Mouse (Mus musculus) E14TG2a.4 (cell line): Measurements from ENCODE around the gene BC067074.
A peak's percentile ranks its signal among the peaks of the same experiment; 100 is the strongest.

Experiments used
- H3K27me3 ChIP-seq: 2 replicates; pipeline ENCODE4 v1.6.1; 2014; ENCODE audit warnings: low read length, control low read depth; ENCODE audit not compliant: insufficient read depth
- H3K36me3 ChIP-seq: 2 replicates; pipeline ENCODE4 v1.6.1; 2014; ENCODE audit warnings: low read length, control low read depth; ENCODE audit not compliant: insufficient read depth
- H3K4me1 ChIP-seq: replicated peaks from 2 replicates; pipeline ENCODE4 v1.6.1; 2014; ENCODE audit warnings: low read depth, low read length, control low read depth
- H3K4me3 ChIP-seq: replicated peaks from 2 replicates; pipeline ENCODE4 v1.5.1; 2014; ENCODE audit warnings: mild to moderate bottlenecking, low read length
- H3K9me3 ChIP-seq: 2 replicates; pipeline ENCODE4 v1.6.1; 2014; ENCODE audit warnings: low read length, control low read depth
- CTCF ChIP-seq: conservative IDR thresholded peaks from 2 replicates; pipeline ENCODE4 v1.5.1; 2014; ENCODE audit warnings: low read length
- NANOG ChIP-seq: IDR thresholded peaks from 2 replicates; pipeline ENCODE4 v1.6.1; 2014; ENCODE audit warnings: borderline replicate concordance, low read length, mixed read lengths
- POU5F1 ChIP-seq: IDR thresholded peaks from 2 replicates; pipeline ENCODE4 v1.6.1; 2014; ENCODE audit warnings: low read length, borderline replicate concordance

The BC067074 gene

DNA sequence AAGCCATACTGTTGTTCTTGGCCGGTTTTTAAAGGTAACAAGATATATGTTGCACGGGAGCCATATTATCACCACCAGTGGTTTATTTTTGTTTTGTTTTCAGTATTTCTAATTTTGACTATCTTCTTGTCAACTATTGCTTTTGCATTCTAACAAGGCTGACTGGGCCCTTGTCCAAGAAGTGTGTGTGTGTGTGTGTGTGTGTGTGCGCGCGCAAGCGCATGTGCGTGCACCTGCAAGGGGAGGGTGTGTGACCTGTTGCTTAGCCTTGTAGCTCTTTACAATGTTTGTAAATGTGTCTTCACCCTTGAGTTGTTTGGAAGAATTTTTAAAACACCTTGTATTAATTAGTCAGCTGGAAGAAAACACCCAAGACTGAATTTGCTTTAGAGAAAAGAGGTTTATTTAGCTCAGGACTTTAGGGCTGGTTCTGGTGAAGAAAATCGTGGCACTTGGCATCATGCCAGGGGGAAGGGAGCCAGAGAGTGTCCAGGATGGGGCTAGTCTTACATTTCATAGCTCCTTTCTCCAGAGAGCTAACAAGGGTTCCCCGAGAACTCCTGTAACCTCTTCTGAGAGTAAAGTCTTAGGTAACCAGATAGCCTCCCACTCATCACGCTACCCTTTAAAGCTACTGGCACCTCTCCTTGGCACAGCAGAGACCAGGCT, 3.0 kb downstream of the BC067074 start:
- Histone ChIP-seq H3K27me3 (peaks cover 50% of the 10 kb centered on the region), H3K9me3 (no peaks in the 10 kb centered on the region; the same call in 1 of the 2 replicates), H3K4me3 (no peak overlapping the region), H3K36me3 (no peaks in the 10 kb centered on the region), H3K4me1 (peaks cover 12% of the 10 kb centered on the region)
- TF ChIP-seq CTCF (no peak), NANOG (no peak), POU5F1 (no peak)

DNA sequence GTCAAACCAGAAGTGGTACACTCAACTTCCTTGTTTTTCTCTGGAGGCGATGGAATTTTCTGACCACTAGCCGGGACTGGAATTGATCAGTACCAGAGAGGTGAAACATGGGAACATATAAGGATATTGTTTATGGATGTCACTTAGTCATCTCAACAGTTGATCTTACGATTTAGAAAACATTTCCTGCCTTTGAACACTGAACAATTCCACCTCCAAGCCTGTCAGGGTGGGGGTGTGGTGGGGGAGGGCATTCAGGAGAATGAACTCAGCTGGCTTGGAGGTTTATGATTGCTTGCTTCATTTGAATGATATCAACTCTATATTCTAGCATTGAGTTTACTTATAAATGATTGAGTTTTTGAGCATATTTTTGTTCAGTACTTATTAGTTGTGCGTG, 13.6 kb downstream of the BC067074 start:
- Histone ChIP-seq H3K4me1 (no peaks in the 10 kb centered on the region), H3K36me3 (peaks cover 4% of the 10 kb centered on the region; the same call in 1 of the 2 replicates), H3K4me3 (no peak overlapping the region), H3K9me3 (peaks cover 49% of the 10 kb centered on the region), H3K27me3 (no peaks in the 10 kb centered on the region)
- TF ChIP-seq NANOG (no peak), POU5F1 (no peak), CTCF (no peak)

DNA sequence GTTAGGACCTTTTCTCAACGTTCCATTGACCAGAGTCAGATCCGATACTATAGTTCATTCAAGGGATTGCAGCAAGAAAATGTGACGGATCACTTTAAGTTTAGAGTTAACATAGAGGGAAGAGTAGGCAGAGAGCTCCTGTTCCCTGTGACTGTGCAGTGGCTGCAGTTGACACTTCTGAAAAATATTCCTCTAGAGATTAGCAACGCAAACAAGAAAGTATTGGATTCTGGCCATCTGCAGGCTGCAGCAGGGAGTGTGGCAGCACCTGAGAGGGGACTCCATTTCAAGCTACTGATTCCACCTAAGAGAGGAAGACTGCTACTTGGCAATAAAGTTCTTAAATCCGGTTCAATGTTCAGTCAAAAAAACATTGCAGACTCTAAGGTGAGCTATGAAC, 26.6 kb downstream of the BC067074 start:
- H3K4me1 ChIP-seq: no peaks in the 10 kb centered on the region
- no peaks in the 10 kb centered on the region for H3K9me3 ChIP-seq
- H3K27me3 ChIP-seq: 0 out of 2 replicates have a peak, but pooled peaks cover 2% of the 10 kb centered on the region
- TF ChIP-seq POU5F1 (no peak), CTCF (no peak), NANOG (no peak)
- no peak overlapping the region for H3K4me3 ChIP-seq
- no peaks in the 10 kb centered on the region for H3K36me3 ChIP-seq

DNA sequence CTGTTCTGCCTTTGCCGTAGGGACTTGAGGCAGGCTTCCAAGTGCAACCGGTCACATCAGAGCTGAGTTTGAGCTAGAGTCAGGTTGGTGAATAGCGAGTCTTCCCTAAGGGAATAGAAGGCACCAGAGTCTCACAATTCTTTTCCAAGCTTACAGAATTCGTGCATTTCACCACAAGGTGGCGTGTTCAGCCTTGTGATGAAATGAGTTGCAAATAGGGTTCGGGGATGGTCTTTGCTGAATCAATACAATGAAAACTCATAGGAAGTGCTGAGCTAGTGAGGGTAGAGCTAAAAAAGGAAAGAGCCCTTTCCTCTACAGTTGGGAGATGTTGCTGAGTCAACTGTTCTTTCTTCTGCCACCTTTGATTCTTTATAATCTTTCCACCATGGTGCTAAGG, 29.0 kb downstream of the BC067074 start:
- Histone ChIP-seq H3K4me3 (no peak overlapping the region), H3K9me3 (no peaks in the 10 kb centered on the region), H3K27me3 (0 out of 2 replicates have a peak, but pooled peaks cover 2% of the 10 kb centered on the region), H3K36me3 (no peaks in the 10 kb centered on the region), H3K4me1 (no peaks in the 10 kb centered on the region)
- TF ChIP-seq NANOG (no peak), POU5F1 (no peak), CTCF (peak; percentile 59)

DNA sequence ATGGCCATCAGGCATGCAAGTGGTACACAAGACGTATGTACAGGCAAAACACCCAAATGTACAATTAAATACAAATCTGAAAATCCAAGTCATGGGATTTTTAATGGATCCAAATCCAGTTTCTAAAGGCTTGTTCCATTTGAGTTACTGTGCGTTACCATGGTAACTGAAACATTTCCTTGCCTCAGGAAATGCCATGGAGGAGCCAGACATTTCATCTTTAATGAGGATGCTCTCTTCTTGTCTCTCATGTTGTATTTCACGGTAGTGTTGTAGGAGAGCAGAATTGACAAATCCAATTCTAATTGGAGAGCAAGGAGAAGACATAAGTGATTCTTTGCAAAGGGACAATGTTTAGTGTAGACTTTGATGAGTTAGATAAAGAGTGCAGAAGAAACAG, 31.3 kb downstream of the BC067074 start:
- Histone ChIP-seq H3K27me3 (no peaks in the 10 kb centered on the region), H3K9me3 (no peaks in the 10 kb centered on the region), H3K36me3 (no peaks in the 10 kb centered on the region), H3K4me1 (no peaks in the 10 kb centered on the region), H3K4me3 (no peak overlapping the region)
- TF ChIP-seq CTCF: no peak
- no peak for TF ChIP-seq POU5F1
- no peak for TF ChIP-seq NANOG

DNA sequence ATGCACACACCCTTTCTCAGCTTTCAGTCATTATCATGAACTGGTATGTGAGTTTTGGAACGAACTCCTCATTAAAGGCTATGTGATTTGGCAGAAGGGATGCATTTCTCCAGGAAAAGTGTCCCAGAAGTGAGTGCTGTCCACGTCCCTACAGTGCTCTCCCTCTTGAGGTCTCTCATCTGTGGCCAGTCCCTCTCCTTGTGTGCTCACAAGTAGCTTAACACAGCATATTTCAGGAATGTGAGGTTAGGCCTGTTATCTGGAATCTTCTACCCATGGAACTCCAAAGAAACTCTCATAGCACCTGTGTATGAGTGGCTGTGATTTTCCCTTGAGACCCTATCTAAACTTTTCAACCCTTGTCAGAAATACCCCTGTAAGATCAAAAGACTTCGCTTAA, 32.7 kb downstream of the BC067074 start:
- TF ChIP-seq CTCF (no peak), POU5F1 (no peak), NANOG (no peak)
- Histone ChIP-seq H3K4me3 (no peak overlapping the region), H3K9me3 (no peaks in the 10 kb centered on the region)

DNA sequence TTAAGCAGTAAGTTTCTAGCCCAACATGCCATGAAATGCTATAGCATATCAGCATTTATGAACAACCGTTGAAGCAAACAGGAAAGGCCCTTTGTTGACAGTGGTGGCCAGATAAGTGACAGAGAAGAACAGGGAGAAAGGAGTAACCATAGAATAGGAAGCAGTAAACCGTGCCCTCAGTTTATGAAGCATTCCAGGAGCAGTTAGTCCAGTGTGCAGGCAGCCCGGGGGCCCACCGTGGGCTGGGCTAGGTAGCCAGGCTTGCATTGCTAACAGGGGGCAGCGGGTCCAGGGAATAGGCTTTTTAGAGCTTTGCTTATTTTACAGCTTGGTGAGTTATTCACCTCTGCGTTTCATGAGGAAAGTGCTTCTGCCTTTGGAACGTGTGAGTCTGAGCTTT, 39.3 kb downstream of the BC067074 start:
- Histone ChIP-seq H3K27me3 (no peaks in the 10 kb centered on the region), H3K4me1 (peaks cover 4% of the 10 kb centered on the region; the same call in 1 of the 2 replicates), H3K36me3 (no peaks in the 10 kb centered on the region), H3K4me3 (no peak overlapping the region), H3K9me3 (no peaks in the 10 kb centered on the region)
- TF ChIP-seq POU5F1 (no peak), NANOG (no peak), CTCF (no peak)

More for the DNA sequence above, 32.7 kb downstream of the BC067074 start:
- no peaks in the 10 kb centered on the region for H3K36me3 ChIP-seq
- H3K4me1 ChIP-seq: no peaks in the 10 kb centered on the region
- H3K27me3 ChIP-seq: no peaks in the 10 kb centered on the region

DNA sequence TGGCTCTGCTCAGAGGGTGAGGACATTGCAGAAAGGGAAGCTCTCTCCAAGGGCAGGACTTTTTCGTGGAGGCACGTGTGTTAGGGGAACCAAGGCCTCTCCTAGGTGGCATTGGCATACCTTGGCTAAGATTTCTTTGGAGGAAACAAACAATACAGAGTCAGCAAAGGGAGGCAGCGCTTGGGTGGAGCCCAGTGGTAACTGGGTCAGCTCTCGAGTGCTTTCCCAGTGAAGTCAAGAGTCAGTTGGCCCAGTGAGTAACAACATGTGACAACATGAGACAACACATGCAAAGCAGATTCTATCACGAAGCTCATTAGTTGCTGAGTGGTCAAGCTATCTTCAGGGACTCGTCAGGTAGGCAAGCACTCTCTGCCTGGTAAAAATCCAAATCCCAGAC, 40.4 kb downstream of the BC067074 start:
- TF ChIP-seq NANOG (no peak), POU5F1 (no peak), CTCF (no peak)
- H3K4me1 ChIP-seq: peaks cover 10% of the 10 kb centered on the region; the same call in 1 of the 2 replicates
- no peaks in the 10 kb centered on the region for H3K27me3 ChIP-seq
- no peak overlapping the region for H3K4me3 ChIP-seq
- H3K9me3 ChIP-seq: no peaks in the 10 kb centered on the region
- no peaks in the 10 kb centered on the region for H3K36me3 ChIP-seq

DNA sequence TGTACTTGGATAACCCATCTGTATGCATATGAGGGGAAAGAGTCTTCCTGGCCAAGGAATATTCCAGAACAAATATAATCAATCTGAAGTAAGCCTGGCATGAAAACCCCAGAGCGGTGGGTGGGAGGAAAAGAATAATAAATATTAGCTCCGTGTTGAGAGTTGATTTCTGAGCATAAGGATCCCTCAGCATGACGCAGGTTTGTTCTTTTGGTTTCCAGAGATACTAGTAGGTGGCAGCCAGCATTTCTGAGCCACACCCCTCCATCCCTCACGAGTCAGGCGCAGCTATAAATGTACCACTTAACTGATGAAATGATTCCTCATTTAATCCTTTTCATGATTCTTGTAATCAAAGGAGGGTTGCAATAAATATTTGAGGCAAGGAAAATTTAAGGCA, 41.0 kb downstream of the BC067074 start:
- peaks cover 10% of the 10 kb centered on the region; the same call in 1 of the 2 replicates for H3K4me1 ChIP-seq
- H3K27me3 ChIP-seq: no peaks in the 10 kb centered on the region
- TF ChIP-seq POU5F1 (no peak), CTCF (no peak), NANOG (no peak)

More for the DNA sequence above, 41.0 kb downstream of the BC067074 start:
- H3K9me3 ChIP-seq: no peaks in the 10 kb centered on the region
- no peaks in the 10 kb centered on the region for H3K36me3 ChIP-seq
- no peak overlapping the region for H3K4me3 ChIP-seq
